Mouse (Mus musculus) G1E (cell line): Measurements from ENCODE around the gene Cabp4. TPM values are rescaled to one million over a fixed set of nuclear protein-coding genes. Genes with fewer than 3 reads are reported as not detected.

ENCODE experiments used
- ATAC-seq: 2 replicates; pipeline ENCODE4 v1.8.0; 2016; ENCODE audit warnings: mild to moderate bottlenecking; ENCODE audit not compliant: insufficient number of reproducible peaks, poor library complexity, low FRiP score, severe bottlenecking; ENCODE audit errors: extremely low read depth
- DNase-seq: peaks from one replicate; pipeline ENCODE4 v3.0.0; 2012; ENCODE audit warnings: low spot score
- H3K27me3 ChIP-seq: 2 replicates; pipeline ENCODE4 v1.6.1; 2012; ENCODE audit warnings: mild to moderate bottlenecking, low read length, inconsistent platforms; ENCODE audit not compliant: insufficient read depth
- H3K36me3 ChIP-seq: replicated peaks from 2 replicates; pipeline ENCODE3; 2012; ENCODE audit warnings: mild to moderate bottlenecking, inconsistent platforms
- H3K4me1 ChIP-seq: 2 replicates; pipeline ENCODE4 v1.6.1; 2012; ENCODE audit warnings: low read depth, low read length, inconsistent platforms, mixed read lengths; ENCODE audit not compliant: insufficient read depth
- H3K4me3 ChIP-seq: 2 replicates; pipeline ENCODE4 v1.5.1; 2012; ENCODE audit warnings: low read depth, mild to moderate bottlenecking, inconsistent platforms, low read length, moderate library complexity, mixed read lengths
- H3K9me3 ChIP-seq: replicated peaks from 2 replicates; pipeline ENCODE4 v1.6.1; 2012; ENCODE audit warnings: inconsistent platforms
- CTCF ChIP-seq: IDR thresholded peaks from 2 replicates; pipeline ENCODE4 v1.5.1; 2012; ENCODE audit warnings: low read depth, low read length, inconsistent platforms, mixed read lengths
- GATA1 ChIP-seq: IDR thresholded peaks from 2 replicates; pipeline ENCODE4 v1.6.1; 2012; ENCODE audit warnings: borderline replicate concordance, low read length, inconsistent platforms, mixed read lengths
- GATA2 ChIP-seq: IDR thresholded peaks from 2 replicates; pipeline ENCODE4 v1.6.1; 2012; ENCODE audit warnings: low read depth, low read length, inconsistent platforms, borderline replicate concordance
- POLR2AphosphoS5 ChIP-seq: IDR thresholded peaks from 2 replicates; pipeline ENCODE4 v1.6.1; 2012; ENCODE audit warnings: low read depth, low read length, inconsistent platforms; ENCODE audit not compliant: insufficient replicate concordance
- TAL1 ChIP-seq: conservative IDR thresholded peaks from 2 replicates; pipeline ENCODE4 v1.6.1; 2012; ENCODE audit warnings: low read depth, low read length, inconsistent platforms, mixed read lengths
- polyA plus RNA-seq: library from polyadenylated mRNA; stranded (reverse); fragments of >175 nt; gene quantifications from 2 replicates; pipeline ENCODE4 v1.2.3, GENCODE M21; 2012
- total RNA-seq, 2 experiments: library from RNA; stranded (forward) in 1 of 2; stranded (reverse) in 1 of 2; fragments of 200-1000 nt in 1 of 2; fragments of >200 nt in 1 of 2; fragmentation: Nextera tagmentation in 1 of 2; gene quantifications; 2 replicates each; pipeline ENCODE4 v1.2.3; 2014 to 2017

Cabp4 gene
- total and polyA plus RNA-seq, 3 experiments = 0.03 to 0.75 (median 0.11) TPM

DNA sequence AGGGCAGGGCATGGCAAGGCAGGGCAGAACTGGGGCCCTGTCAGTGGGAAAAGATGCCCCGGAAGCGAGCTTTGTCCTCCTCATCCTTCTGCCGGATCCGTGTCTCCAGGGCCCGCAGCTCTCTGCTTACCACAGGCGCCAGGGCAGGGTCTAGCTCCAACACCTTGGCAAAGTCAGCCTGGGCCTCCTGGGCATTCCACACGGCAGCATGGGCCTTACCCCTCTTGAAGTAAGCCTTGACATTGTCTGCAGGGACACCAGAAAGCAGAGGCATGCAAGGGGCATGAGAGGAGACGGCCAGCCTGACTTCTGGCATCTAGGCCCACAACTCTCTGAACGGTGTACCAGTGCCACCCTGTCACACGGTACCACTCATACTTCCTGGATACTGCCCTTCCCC lies 29.3 kb downstream of the Cabp4 start:
- Histone ChIP-seq H3K36me3 (peaks cover 94% of the 10 kb centered on the region), H3K9me3 (no peaks in the 10 kb centered on the region), H3K4me1 (peaks cover 43% of the 10 kb centered on the region), H3K4me3 (no peak overlapping the region; the same call in 1 of the 2 replicates), H3K27me3 (no peaks in the 10 kb centered on the region)
- DNase-seq (no peak), ATAC-seq (no peak)
- TF ChIP-seq CTCF (no peak), POLR2AphosphoS5 (no peak)

DNA sequence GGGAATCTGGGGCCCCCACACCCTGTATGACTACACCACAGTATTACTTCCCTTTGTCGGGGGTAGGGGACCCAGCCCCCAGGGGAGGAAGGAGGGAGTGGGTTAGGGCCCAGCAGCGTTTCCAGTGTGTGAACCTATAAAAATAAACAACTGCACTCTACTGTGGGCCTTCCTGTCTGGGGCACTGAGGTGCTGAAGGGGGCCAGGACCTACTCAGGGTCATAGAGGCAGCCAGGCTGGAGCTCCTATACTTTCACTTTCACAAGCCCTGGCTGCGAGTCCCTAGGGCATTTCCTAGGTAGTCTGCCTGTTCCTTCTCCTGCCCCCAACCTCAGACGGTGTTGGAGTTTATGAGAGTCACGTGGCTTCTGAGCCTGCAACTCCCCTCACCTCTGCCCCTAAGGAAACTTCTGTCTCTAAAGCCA lies 30.0 kb downstream of the Cabp4 start:
- H3K4me1 ChIP-seq = peaks cover 39% of the 10 kb centered on the region
- no peaks in the 10 kb centered on the region for H3K27me3 ChIP-seq
- H3K36me3 ChIP-seq = peaks cover 98% of the 10 kb centered on the region
- TF ChIP-seq GATA2 = no peak
- no peak for TF ChIP-seq GATA1
- no peak for TF ChIP-seq CTCF
- no peak for TF ChIP-seq POLR2AphosphoS5
- TF ChIP-seq TAL1 = no peak
- ATAC-seq = peak; percentile 40; the same call in 1 of the 2 replicates
- DNase-seq = peak; percentile 45
- H3K9me3 ChIP-seq = no peaks in the 10 kb centered on the region
- H3K4me3 ChIP-seq = peak overlapping the region; percentile 28; the same call in 1 of the 2 replicates

DNA sequence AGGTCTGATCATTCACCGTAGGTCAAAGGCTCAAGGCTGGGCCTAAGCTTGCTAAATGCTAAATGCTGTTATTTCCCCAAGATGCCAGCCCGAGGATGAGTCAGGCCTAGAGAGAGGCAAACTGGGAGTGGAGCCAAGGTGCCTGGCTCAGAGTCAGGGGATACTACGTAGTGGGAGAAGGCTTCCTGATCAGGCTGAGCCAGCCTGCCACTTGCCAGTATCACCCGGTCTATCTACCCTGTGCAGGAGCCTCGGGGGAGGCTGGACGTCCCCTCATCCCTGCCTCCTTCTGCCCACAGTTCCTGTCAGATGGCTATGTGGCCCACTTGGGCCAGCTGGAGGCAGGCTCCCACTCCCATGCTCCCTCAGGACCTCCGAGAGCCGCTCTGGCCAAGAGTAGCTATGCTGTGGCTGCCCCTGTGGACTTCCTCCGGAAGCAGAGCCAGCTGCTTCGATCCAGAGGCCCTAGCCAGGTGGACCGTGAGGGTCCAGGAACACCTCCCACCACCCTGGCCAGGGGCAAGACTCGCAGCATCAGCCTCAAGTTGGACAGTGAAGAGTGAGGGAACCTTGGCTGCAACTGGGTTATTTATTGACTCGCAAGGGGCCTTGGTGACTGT lies 30.5 kb downstream of the Cabp4 start:
- Histone ChIP-seq H3K4me3 (peak overlapping the region; percentile 28; the same call in 1 of the 2 replicates), H3K27me3 (no peaks in the 10 kb centered on the region), H3K9me3 (no peaks in the 10 kb centered on the region), H3K4me1 (peaks cover 39% of the 10 kb centered on the region), H3K36me3 (peaks cover 99% of the 10 kb centered on the region)
- TF ChIP-seq CTCF = no peak
- peak; percentile 20; the same call in 1 of the 2 replicates for TF ChIP-seq TAL1
- TF ChIP-seq GATA1 = no peak
- no peak for TF ChIP-seq POLR2AphosphoS5
- DNase-seq (peak; percentile 73), ATAC-seq (0 out of 2 replicates have a peak, but pooled peaks have one; percentile 4)

DNA sequence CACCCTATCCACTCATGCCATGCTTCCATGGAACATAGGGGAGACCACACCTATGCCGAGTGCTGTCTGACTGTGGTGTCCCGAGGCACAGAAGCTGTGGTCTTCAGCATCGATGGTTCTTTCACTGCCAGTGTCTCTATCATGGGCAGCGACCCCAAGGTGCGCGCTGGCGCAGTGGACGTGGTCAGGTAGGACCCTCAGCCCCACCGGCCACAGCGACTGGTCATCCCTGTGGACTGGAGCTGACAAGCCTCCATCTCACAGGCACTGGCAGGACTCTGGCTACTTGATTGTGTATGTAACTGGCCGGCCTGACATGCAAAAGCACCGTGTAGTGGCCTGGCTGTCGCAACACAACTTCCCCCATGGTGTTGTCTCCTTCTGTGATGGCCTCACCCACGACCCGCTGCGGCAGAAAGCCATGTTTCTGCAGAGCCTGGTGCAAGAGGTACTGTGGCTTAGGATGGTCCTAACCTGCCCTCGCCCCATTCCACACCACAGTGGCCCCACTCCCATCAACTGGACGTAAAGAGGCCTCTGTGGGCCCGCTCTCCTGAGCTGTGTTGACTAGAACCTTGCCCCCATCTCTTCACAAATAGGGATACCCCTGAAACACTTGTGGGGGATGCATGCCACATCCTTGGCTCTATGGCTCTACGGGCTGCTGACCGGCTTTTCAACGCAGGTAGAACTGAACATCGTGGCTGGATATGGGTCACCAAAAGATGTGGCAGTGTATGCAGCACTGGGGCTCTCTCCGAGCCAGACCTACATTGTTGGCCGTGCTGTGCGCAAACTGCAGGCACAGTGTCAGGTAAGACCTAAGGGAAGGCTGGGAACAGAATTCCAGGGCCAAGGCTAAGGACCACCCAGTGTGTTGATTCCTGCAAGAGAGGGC lies 31.5 kb downstream of the Cabp4 start:
- H3K4me1 ChIP-seq = peaks cover 35% of the 10 kb centered on the region
- TF ChIP-seq GATA2 = no peak
- no peak for TF ChIP-seq TAL1
- no peak for TF ChIP-seq POLR2AphosphoS5
- TF ChIP-seq GATA1 = no peak
- no peak for TF ChIP-seq CTCF
- peaks cover 99% of the 10 kb centered on the region for H3K36me3 ChIP-seq
- no peaks in the 10 kb centered on the region for H3K27me3 ChIP-seq
- ATAC-seq (no peak), DNase-seq (no peak)
- no peaks in the 10 kb centered on the region for H3K9me3 ChIP-seq
- H3K4me3 ChIP-seq = no peak overlapping the region

DNA sequence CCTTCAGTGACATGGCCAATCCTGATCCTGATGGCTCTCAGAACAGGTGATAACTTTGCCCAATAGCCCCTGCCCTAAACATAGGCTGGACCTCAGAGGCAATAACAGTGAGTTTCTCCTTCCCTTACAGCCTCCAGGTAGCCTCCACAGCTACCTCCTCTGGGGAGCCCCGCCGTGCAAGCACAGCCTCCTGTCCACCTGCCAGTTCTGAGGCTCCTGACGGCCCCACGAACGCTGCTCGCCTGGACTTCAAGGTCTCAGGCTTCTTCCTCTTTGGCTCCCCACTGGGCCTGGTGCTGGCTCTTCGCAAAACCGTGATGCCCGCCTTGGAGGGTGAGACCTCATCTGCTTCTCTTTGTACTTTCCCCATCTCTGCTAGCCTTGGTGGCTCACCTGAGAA lies 35.3 kb downstream of the Cabp4 start:
- TF ChIP-seq CTCF (no peak), TAL1 (no peak), GATA2 (no peak), POLR2AphosphoS5 (no peak), GATA1 (no peak)
- peaks cover 95% of the 10 kb centered on the region for H3K36me3 ChIP-seq
- H3K4me3 ChIP-seq = no peak overlapping the region
- H3K4me1 ChIP-seq = peaks cover 17% of the 10 kb centered on the region
- DNase-seq (no peak), ATAC-seq (no peak)
- H3K27me3 ChIP-seq = no peaks in the 10 kb centered on the region
- H3K9me3 ChIP-seq = no peaks in the 10 kb centered on the region

DNA sequence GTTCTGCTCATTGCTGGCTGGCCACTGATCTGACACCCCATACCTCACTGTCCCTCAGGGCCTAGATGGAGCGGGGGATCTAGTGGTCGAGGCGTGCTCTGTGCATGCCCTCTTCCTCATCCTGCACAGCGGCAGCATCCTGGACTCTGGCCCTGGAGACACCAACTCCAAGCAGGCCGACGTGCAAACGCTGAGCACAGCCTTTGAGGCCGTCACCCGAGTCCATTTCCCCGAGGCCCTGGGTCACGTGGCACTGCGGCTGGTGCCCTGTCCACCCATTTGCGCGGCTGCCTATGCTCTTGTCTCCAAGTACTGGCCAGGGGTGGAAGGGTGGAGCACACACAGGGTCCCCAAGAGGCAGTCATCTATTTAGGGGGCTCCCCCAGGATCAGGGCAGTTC lies 37.2 kb downstream of the Cabp4 start:
- no peak overlapping the region for H3K4me3 ChIP-seq

More for the DNA sequence above, 37.2 kb downstream of the Cabp4 start:
- DNase-seq (no peak), ATAC-seq (no peak)
- peaks cover 10% of the 10 kb centered on the region for H3K4me1 ChIP-seq
- peaks cover 95% of the 10 kb centered on the region for H3K36me3 ChIP-seq
- no peaks in the 10 kb centered on the region for H3K27me3 ChIP-seq
- H3K9me3 ChIP-seq = no peaks in the 10 kb centered on the region
- TF ChIP-seq CTCF (no peak), TAL1 (no peak), GATA1 (no peak), POLR2AphosphoS5 (no peak), GATA2 (no peak)
